Mouse (Mus musculus) stomach, embryonic 14.5 days (tissue): ENCODE measurements around the gene Mrpl27. TPM values are rescaled to one million over a fixed set of nuclear protein-coding genes. Genes with fewer than 3 reads are reported as not detected.

ENCODE experiments used
- ATAC-seq: fragments of 200-750 bp; cut with Nextera tagmentation; 2 replicates; pipeline ENCODE4 v1.8.0; 2017; ENCODE audit warnings: low read depth, moderate TSS enrichment; ENCODE audit not compliant: insufficient number of reproducible peaks, insufficient read depth, low FRiP score
- H3K27ac ChIP-seq: fragments of 300-500 bp; sonication (generic); 2 replicates; pipeline ENCODE4 v1.5.1; 2014; ENCODE audit warnings: mild to moderate bottlenecking, low read length, moderate library complexity, mixed read lengths
- H3K27me3 ChIP-seq: fragments of 300-500 bp; sonication (generic); 2 replicates; pipeline ENCODE4 v1.6.1; 2014; ENCODE audit warnings: low read length, control low read depth, mixed read lengths; ENCODE audit not compliant: control insufficient read depth, insufficient read depth
- H3K36me3 ChIP-seq: fragments of 300-500 bp; sonication (generic); 2 replicates; pipeline ENCODE4 v1.6.1; 2014; ENCODE audit warnings: mild to moderate bottlenecking, control low read depth, low read length, moderate library complexity, mixed read lengths; ENCODE audit not compliant: control insufficient read depth, insufficient read depth
- H3K4me1 ChIP-seq: fragments of 300-500 bp; sonication (generic); 2 replicates; pipeline ENCODE4 v1.6.1; 2014; ENCODE audit warnings: low read length, control low read depth, mixed read lengths; ENCODE audit not compliant: control insufficient read depth, insufficient read depth
- H3K4me2 ChIP-seq: fragments of 300-500 bp; sonication (generic); replicated peaks from 2 replicates; pipeline ENCODE4 v1.6.1; 2014; ENCODE audit warnings: low read depth, low read length, control low read depth
- H3K4me3 ChIP-seq: fragments of 300-500 bp; sonication (generic); 2 replicates; pipeline ENCODE4 v1.5.1; 2014; ENCODE audit warnings: low read depth, low read length, control low read depth
- H3K9ac ChIP-seq: fragments of 300-500 bp; sonication (generic); replicated peaks from 2 replicates; pipeline ENCODE4 v1.6.1; 2014; ENCODE audit warnings: low read depth, mild to moderate bottlenecking, control low read depth, low read length, moderate library complexity, mixed read lengths
- H3K9me3 ChIP-seq: fragments of 300-500 bp; sonication (generic); 2 replicates; pipeline ENCODE4 v1.6.1; 2016; ENCODE audit warnings: low read depth, low read length, control low read depth; ENCODE audit not compliant: control insufficient read depth
- WGBS: fragments of 180-500 bp; shearing (Covaris S2); extraction: QIAGEN DNeasy Blood & Tissue Kit; methylation state at CpG from one replicate; pipeline ENCODE4 v1.1.7; 2014; 5-methylcytosine and 5-hydroxymethylcytosine counted together
- polyA plus RNA-seq: library from polyadenylated mRNA; unstranded; fragments of >200 nt; fragmentation: Nextera tagmentation; extraction: Ambion mirVana; gene quantifications from 2 replicates; pipeline ENCODE4 v1.2.1, GENCODE M21; 2014

Mrpl27 gene
- polyA plus RNA-seq, 1 experiment from 2014 or later = 148 TPM

GRCm38 (mm10) chr11:94629199-94629883 lies 24.2 kb upstream of the Mrpl27 start, which contains the start of gene Lrrc59:
Lrrc59 (plus strand) TSS chr11:94629767.
- no peaks in the 10 kb centered on the region for H3K9me3 ChIP-seq
- no peaks in the 10 kb centered on the region for H3K27me3 ChIP-seq
- peak within 1 kb of the TSS; percentile 97 for H3K4me3 ChIP-seq
- H3K4me1 ChIP-seq = 0 out of 2 replicates have a peak, but pooled peaks cover 6% of the 10 kb centered on the region
- H3K27ac ChIP-seq = peak within 1 kb of the TSS; percentile 71
- peak within 1 kb of the TSS; percentile 67 for H3K4me2 ChIP-seq
- 4% methylated on average over 41 of the region's 41 CpGs for WGBS
- peak; percentile 95 for ATAC-seq
- peaks cover 23% of the 10 kb centered on the region for H3K36me3 ChIP-seq
- peak within 1 kb of the TSS; percentile 87 for H3K9ac ChIP-seq

- H3K9ac ChIP-seq = peak overlapping the region; percentile 87
- ATAC-seq = no peak; the same call in 1 of the 2 replicates
- peak overlapping the region; percentile 67 for H3K4me2 ChIP-seq
- WGBS = 0% methylated on average over 27 of the region's 28 CpGs
- H3K27ac ChIP-seq = peak overlapping the region; percentile 71
- peaks cover 28% of the 10 kb centered on the region for H3K36me3 ChIP-seq
- peak overlapping the region; percentile 97 for H3K4me3 ChIP-seq
- no peaks in the 10 kb centered on the region for H3K9me3 ChIP-seq
- no peaks in the 10 kb centered on the region for H3K27me3 ChIP-seq
- H3K4me1 ChIP-seq = 0 out of 2 replicates have a peak, but pooled peaks cover 6% of the 10 kb centered on the region
Observed at GRCm38 (mm10) chr11:94629884-94630198, 23.7 kb upstream of the Mrpl27 start.

GRCm38 (mm10) chr11:94630199-94631011 lies 23.2 kb upstream of the Mrpl27 start:
- Histone ChIP-seq H3K27ac (peak overlapping the region; percentile 71), H3K4me1 (0 out of 2 replicates have a peak, but pooled peaks cover 6% of the 10 kb centered on the region), H3K4me3 (peak overlapping the region; percentile 97), H3K9me3 (no peaks in the 10 kb centered on the region), H3K27me3 (no peaks in the 10 kb centered on the region), H3K36me3 (peaks cover 34% of the 10 kb centered on the region), H3K9ac (peak overlapping the region; percentile 87), H3K4me2 (peak overlapping the region; percentile 67)
- ATAC-seq = peak; percentile 28; the same call in 1 of the 2 replicates
- 12% methylated on average over 26 of the region's 26 CpGs for WGBS

GRCm38 (mm10) chr11:94631969-94632368 lies 21.6 kb upstream of the Mrpl27 start:
- no peak overlapping the region for H3K27ac ChIP-seq
- 0 out of 2 replicates have a peak, but pooled peaks cover 6% of the 10 kb centered on the region for H3K4me1 ChIP-seq
- no peaks in the 10 kb centered on the region for H3K9me3 ChIP-seq
- 94% methylated on average over 5 of the region's 5 CpGs for WGBS
- H3K9ac ChIP-seq = no peak overlapping the region
- no peak for ATAC-seq
- no peak overlapping the region for H3K4me3 ChIP-seq
- no peaks in the 10 kb centered on the region for H3K27me3 ChIP-seq
- peaks cover 49% of the 10 kb centered on the region for H3K36me3 ChIP-seq
- H3K4me2 ChIP-seq = no peak overlapping the region

- no peak overlapping the region for H3K27ac ChIP-seq
- H3K36me3 ChIP-seq = peaks cover 58% of the 10 kb centered on the region
- no peak overlapping the region for H3K4me3 ChIP-seq
- whole genome bisulfite sequencing = 87% methylated on average over 8 of the region's 8 CpGs
- no peaks in the 10 kb centered on the region for H3K9me3 ChIP-seq
- ATAC-seq = no peak
- H3K27me3 ChIP-seq = no peaks in the 10 kb centered on the region
- H3K4me2 ChIP-seq = no peak overlapping the region
- H3K4me1 ChIP-seq = 0 out of 2 replicates have a peak, but pooled peaks cover 6% of the 10 kb centered on the region
- no peak overlapping the region for H3K9ac ChIP-seq
Observed at GRCm38 (mm10) chr11:94632988-94633387, 20.6 kb upstream of the Mrpl27 start.

GRCm38 (mm10) chr11:94634431-94634830 lies 19.1 kb upstream of the Mrpl27 start:
- H3K27ac ChIP-seq = no peak overlapping the region
- H3K9ac ChIP-seq = no peak overlapping the region
- peaks cover 72% of the 10 kb centered on the region for H3K36me3 ChIP-seq
- no peaks in the 10 kb centered on the region for H3K27me3 ChIP-seq
- no peak for ATAC-seq
- 91% methylated on average over 5 of the region's 5 CpGs for WGBS
- H3K9me3 ChIP-seq = no peaks in the 10 kb centered on the region
- H3K4me2 ChIP-seq = no peak overlapping the region
- 0 out of 2 replicates have a peak, but pooled peaks cover 6% of the 10 kb centered on the region for H3K4me1 ChIP-seq
- H3K4me3 ChIP-seq = no peak overlapping the region

GRCm38 (mm10) chr11:94644461-94645219 lies 8.9 kb upstream of the Mrpl27 start:
- ATAC-seq = no peak
- Histone ChIP-seq H3K9ac (no peak overlapping the region), H3K36me3 (peaks cover 76% of the 10 kb centered on the region), H3K4me2 (no peak overlapping the region), H3K9me3 (no peaks in the 10 kb centered on the region), H3K27ac (no peak overlapping the region), H3K27me3 (no peaks in the 10 kb centered on the region), H3K4me3 (no peak overlapping the region), H3K4me1 (no peaks in the 10 kb centered on the region)
- WGBS = 86% methylated on average over 8 of the region's 8 CpGs

GRCm38 (mm10) chr11:94646457-94646856 lies 7.1 kb upstream of the Mrpl27 start:
- Histone ChIP-seq H3K27me3 (no peaks in the 10 kb centered on the region), H3K4me1 (no peaks in the 10 kb centered on the region), H3K9ac (no peak overlapping the region), H3K9me3 (no peaks in the 10 kb centered on the region), H3K36me3 (peaks cover 67% of the 10 kb centered on the region), H3K27ac (no peak overlapping the region), H3K4me2 (no peak overlapping the region), H3K4me3 (no peak overlapping the region)
- ATAC-seq = no peak
- 91% methylated on average over 4 of the region's 4 CpGs for WGBS
